Comparison of ENCODE assay signal across 8 mouse cellular contexts in genomic region chr14:76110396-76111221, GRCm38 (mm10). TPM values are rescaled to one million over a fixed set of nuclear protein-coding genes. Genes with fewer than 3 reads are reported as not detected.
DNase-seq lines count a peak whose midpoint lies in the region; ATAC-seq and TF ChIP-seq lines count a peak whose summit lies in the region.

Gene Gpalpp1 (minus strand): TSS chr14:76110760.
Gene Nufip1 (plus strand): TSS chr14:76110891.

- WGBS in forebrain, embryonic 10.5 days = under 1% methylated on average over 69 of the region's 69 CpGs
- under 1% methylated on average over 69 of the region's 69 CpGs for WGBS in heart, embryonic 15.5 days
- WGBS in liver, embryonic 14.5 days (ENCODE audit: insufficient replicate concordance) = under 1% methylated on average over 69 of the region's 69 CpGs
- under 1% methylated on average over 69 of the region's 69 CpGs for WGBS in neural tube, embryonic 11.5 days
- 0% methylated on average over 68 of the region's 69 CpGs for WGBS in stomach, postnatal 0 days

- peak; percentile 99 for ATAC-seq in heart, embryonic 15.5 days (replicated peaks; ENCODE audit: insufficient number of reproducible peaks, insufficient read depth, low FRiP score, low read depth)
- ATAC-seq in liver, embryonic 14.5 days (ENCODE audit: insufficient read depth) = peak; percentile 98
- ATAC-seq in neural tube, embryonic 11.5 days (ENCODE audit: insufficient read depth, low FRiP score, low TSS enrichment) = peak; percentile 99
- peak; percentile 99 for ATAC-seq in stomach, postnatal 0 days (ENCODE audit: low FRiP score, low TSS enrichment)

- peaks cover 20% of the 10 kb centered on the region for H3K4me1 ChIP-seq in forebrain, embryonic 10.5 days
- peaks cover 13% of the 10 kb centered on the region for H3K4me1 ChIP-seq in heart, embryonic 15.5 days (replicated peaks)
- peaks cover 6 to 9% of the 10 kb centered on the region in 2 experiments for H3K4me1 ChIP-seq in liver, embryonic 14.5 days (replicated peaks; ENCODE audit: control insufficient read depth in 2 of 2, insufficient read depth in 2 of 2, low read length in 1 of 2)
- H3K4me1 ChIP-seq in neural tube, embryonic 11.5 days (ENCODE audit: control insufficient read depth, insufficient read depth, low read length) = peaks cover 7% of the 10 kb centered on the region
- H3K4me1 ChIP-seq in stomach, postnatal 0 days (replicated peaks; ENCODE audit: control insufficient read depth, insufficient read depth) = no peaks in the 10 kb centered on the region

- no peaks in the 10 kb centered on the region for H3K27me3 ChIP-seq in forebrain, embryonic 10.5 days (ENCODE audit: poor library complexity, severe bottlenecking)
- no peaks in the 10 kb centered on the region for H3K27me3 ChIP-seq in heart, embryonic 15.5 days
- H3K27me3 ChIP-seq in liver, embryonic 14.5 days (ENCODE audit: control insufficient read depth, insufficient read depth, low read length) = no peaks in the 10 kb centered on the region
- H3K27me3 ChIP-seq in neural tube, embryonic 11.5 days (ENCODE audit: control insufficient read depth, insufficient read depth, low read length) = no peaks in the 10 kb centered on the region
- no peaks in the 10 kb centered on the region for H3K27me3 ChIP-seq in stomach, postnatal 0 days (ENCODE audit: control insufficient read depth, insufficient read depth, low read length)

- TF ChIP-seq EP300 in liver, embryonic 14.5 days (IDR thresholded peaks at IDR 0.05; ENCODE audit: low read depth) = no peak
- no peak for TF ChIP-seq EP300 in stomach, postnatal 0 days (optimal IDR thresholded peaks at IDR 0.05)

- peak within 1 kb of the TSS; percentile 86 for H3K9ac ChIP-seq in heart, embryonic 15.5 days
- H3K9ac ChIP-seq in liver, embryonic 14.5 days (replicated peaks) = peak within 1 kb of the TSS; percentile 89
- peak within 1 kb of the TSS; percentile 78 for H3K9ac ChIP-seq in neural tube, embryonic 11.5 days (ENCODE audit: low read length)
- peak within 1 kb of the TSS; percentile 82 for H3K9ac ChIP-seq in stomach, postnatal 0 days (ENCODE audit: low read length)

- peak within 1 kb of the TSS; percentile 62 for H3K4me3 ChIP-seq in forebrain, embryonic 10.5 days
- peak within 1 kb of the TSS; percentile 99 for H3K4me3 ChIP-seq in heart, embryonic 15.5 days
- H3K4me3 ChIP-seq in liver, embryonic 14.5 days (ENCODE audit: insufficient read depth in 1 of 2, low read depth in 2 of 2, low read length in 2 of 2) = peak within 1 kb of the TSS; percentile 89 to 91
- peak within 1 kb of the TSS; percentile 94 for H3K4me3 ChIP-seq in neural tube, embryonic 11.5 days (ENCODE audit: low read depth, low read length)
- peak within 1 kb of the TSS; percentile 93 for H3K4me3 ChIP-seq in stomach, postnatal 0 days (ENCODE audit: low read depth, low read length)

- peak within 1 kb of the TSS; percentile 76 for H3K4me2 ChIP-seq in heart, embryonic 15.5 days
- H3K4me2 ChIP-seq in liver, embryonic 14.5 days (ENCODE audit: low read depth) = peak within 1 kb of the TSS; percentile 71
- peak within 1 kb of the TSS; percentile 89 for H3K4me2 ChIP-seq in neural tube, embryonic 11.5 days (ENCODE audit: low read depth)
- peak within 1 kb of the TSS; percentile 83 for H3K4me2 ChIP-seq in stomach, postnatal 0 days (replicated peaks; ENCODE audit: low read depth)

- H3K27ac ChIP-seq in forebrain, embryonic 10.5 days = peak within 1 kb of the TSS; percentile 91
- peak within 1 kb of the TSS; percentile 89 for H3K27ac ChIP-seq in heart, embryonic 15.5 days
- peak within 1 kb of the TSS; percentile 44 for H3K27ac ChIP-seq in liver, embryonic 14.5 days
- H3K27ac ChIP-seq in neural tube, embryonic 11.5 days (ENCODE audit: low read depth, low read length) = peak within 1 kb of the TSS; percentile 54
- peak within 1 kb of the TSS; percentile 84 for H3K27ac ChIP-seq in stomach, postnatal 0 days (replicated peaks)

- TF ChIP-seq CTCF in liver, embryonic 14.5 days (IDR thresholded peaks at IDR 0.05; ENCODE audit: low read depth) = peak; percentile 31; the same call in 1 of the 2 replicates
- TF ChIP-seq CTCF in stomach, postnatal 0 days (IDR thresholded peaks at IDR 0.05; ENCODE audit: low read depth) = no peak

- H3K9me3 ChIP-seq in forebrain, embryonic 10.5 days = no peaks in the 10 kb centered on the region
- no peaks in the 10 kb centered on the region for H3K9me3 ChIP-seq in heart, embryonic 15.5 days (replicated peaks)
- no peaks in the 10 kb centered on the region for H3K9me3 ChIP-seq in liver, embryonic 14.5 days (ENCODE audit: control insufficient read depth, low read length)
- no peaks in the 10 kb centered on the region for H3K9me3 ChIP-seq in neural tube, embryonic 11.5 days (ENCODE audit: control insufficient read depth, low read length)
- H3K9me3 ChIP-seq in stomach, postnatal 0 days (ENCODE audit: control insufficient read depth, low read length) = no peaks in the 10 kb centered on the region

- peaks cover 33% of the 10 kb centered on the region for H3K36me3 ChIP-seq in forebrain, embryonic 10.5 days (replicated peaks)
- H3K36me3 ChIP-seq in heart, embryonic 15.5 days = peaks cover 24% of the 10 kb centered on the region
- peaks cover 13% of the 10 kb centered on the region for H3K36me3 ChIP-seq in liver, embryonic 14.5 days (replicated peaks; ENCODE audit: control insufficient read depth, insufficient read depth, low read depth)
- H3K36me3 ChIP-seq in neural tube, embryonic 11.5 days (ENCODE audit: control insufficient read depth, insufficient read depth, low read length) = peaks cover under 1% of the 10 kb centered on the region
- peaks cover 2% of the 10 kb centered on the region; the same call in 1 of the 2 replicates for H3K36me3 ChIP-seq in stomach, postnatal 0 days (ENCODE audit: control insufficient read depth, insufficient read depth, low read length)

- DNase-seq in CD8-positive naive resting alpha-beta T cell, adult 2 months (ENCODE audit: low read depth in 2 of 2, low spot score in 2 of 2) = peak; percentile 76 to 85
- peak; percentile 94 for DNase-seq in c-Kit-positive CD71-negative TER-119-negative erythroid progenitor cells, embryonic 14.5 days (ENCODE audit: low read depth)
- peak; percentile 94 for DNase-seq in forebrain, embryonic 10.5 days (ENCODE audit: extremely low spot score, low spot score)
- peak; percentile 90 to 95 for DNase-seq in kidney, postnatal 25 days
- peak; percentile 88 to 91 (median 90) for DNase-seq in liver, embryonic 14.5 days (ENCODE audit: low read depth in 3 of 3, low spot score in 3 of 3)
- peak; percentile 93 for DNase-seq in neural tube, embryonic 11.5 days (ENCODE audit: low spot score)
- DNase-seq in stomach, postnatal 0 days (ENCODE audit: low spot score) = peak; percentile 95

RNA-seq across cellular contexts. Expression of gene Gpalpp1, which starts in this region (rescaled TPM):
- polyA plus RNA-seq in forebrain, embryonic 10.5 days (2016; fragmentation: Nextera tagmentation; extraction: Ambion mirVana) = 16.8 and 17.1 TPM in 2 replicates
- polyA plus RNA-seq in heart, embryonic 15.5 days (2015; fragmentation: Nextera tagmentation; extraction: Ambion mirVana) = 7.9 and 9.7 TPM in 2 replicates
- 2.7 and 3.9 TPM in 2 replicates for polyA plus RNA-seq in liver, embryonic 14.5 days (2012; rRNA removed)
- polyA plus RNA-seq in liver, embryonic 14.5 days (2014; fragmentation: Nextera tagmentation; extraction: Ambion mirVana) = 5.2 and 6.3 TPM in 2 replicates
- 20.3 and 21.1 TPM in 2 replicates for polyA plus RNA-seq in neural tube, embryonic 11.5 days (2014; fragmentation: Nextera tagmentation; extraction: Ambion mirVana)
- polyA plus RNA-seq in stomach, postnatal 0 days (2015; fragmentation: Nextera tagmentation; extraction: Ambion mirVana) = 6.3 and 6.4 TPM in 2 replicates

RNA-seq across cellular contexts. Expression of gene Nufip1, which starts in this region (rescaled TPM):
- polyA plus RNA-seq in forebrain, embryonic 10.5 days (2016; fragmentation: Nextera tagmentation; extraction: Ambion mirVana) = 21.9 and 22.9 TPM in 2 replicates
- 8.1 and 8.6 TPM in 2 replicates for polyA plus RNA-seq in heart, embryonic 15.5 days (2015; fragmentation: Nextera tagmentation; extraction: Ambion mirVana)
- 1.9 and 3.1 TPM in 2 replicates for polyA plus RNA-seq in liver, embryonic 14.5 days (2012; rRNA removed)
- polyA plus RNA-seq in liver, embryonic 14.5 days (2014; fragmentation: Nextera tagmentation; extraction: Ambion mirVana) = 4.6 and 5.3 TPM in 2 replicates
- 16.9 TPM in 2 replicates for polyA plus RNA-seq in neural tube, embryonic 11.5 days (2014; fragmentation: Nextera tagmentation; extraction: Ambion mirVana)
- 7.2 and 7.3 TPM in 2 replicates for polyA plus RNA-seq in stomach, postnatal 0 days (2015; fragmentation: Nextera tagmentation; extraction: Ambion mirVana)

Comparison
In these comparisons a context has a peak if more than half of its experiments do, and no peak if none do; other contexts are left out.
1. Peak in every context shown above with its lines: DNase-seq, ATAC-seq, H3K4me3 ChIP-seq and H3K27ac ChIP-seq.